Comparison of ENCODE assay signal across 22 mouse cellular contexts in the genomic region with DNA sequence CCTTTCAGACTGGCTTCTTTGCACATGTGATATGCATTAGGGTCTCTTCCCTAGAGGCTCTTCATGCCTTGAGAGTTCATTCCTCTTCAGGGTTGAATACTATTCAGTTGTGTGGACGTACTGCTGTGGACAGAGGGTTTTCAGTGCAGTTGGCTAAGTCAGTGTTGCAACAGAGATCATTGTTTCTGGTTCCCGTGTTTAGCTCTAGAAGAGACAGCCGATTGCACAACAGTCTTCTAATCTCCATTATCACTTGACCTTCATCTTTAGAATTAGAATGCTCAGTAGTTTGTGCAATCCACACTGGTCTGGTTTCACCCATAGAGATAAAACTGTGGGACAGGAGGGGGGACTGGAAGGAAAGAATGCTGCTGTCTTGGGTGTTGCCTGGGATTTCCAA.
DNase-seq lines count a peak whose midpoint lies in the region; ATAC-seq and TF ChIP-seq lines count a peak whose summit lies in the region.
"Had no signal": no experiment of that assay in that cellular context is flagged by ENCODE, and none has a peak within 500 bp of the region (broad histone marks: within the 10 kb centered on the region; RNA-seq: fewer than 3 reads in every experiment).

No protein-coding gene starts in this region.

- H3K4me1 ChIP-seq in lung, adult 2 months (ENCODE audit: control insufficient read depth, insufficient read depth, low read length) = no peaks in the 10 kb centered on the region
- H3K4me1 ChIP-seq: embryonic facial prominence, embryonic 15.5 days; forebrain, embryonic 10.5 days; forebrain, embryonic 15.5 days; heart, embryonic 10.5 days; hindbrain, embryonic 13.5 days had no signal

- DNase-seq in adrenal gland, adult 2 months = peak; percentile 17
- DNase-seq in adrenal gland, adult 8-10 months = no peak
- peak; percentile 23 for DNase-seq in lung, postnatal 25 days (ENCODE audit: low spot score)
- no peak for DNase-seq in lung, adult 2 months
- no peak for DNase-seq in cerebellum, postnatal 14 days
- no peak for DNase-seq in layer of hippocampus, postnatal 10 days (ENCODE audit: low spot score in 2 of 2)
- DNase-seq: adrenal gland, postnatal 25 days; cerebellum, adult 18-20 months; cerebellum, adult 9-11 months; embryo, embryonic 11 days; gastrocnemius, postnatal 36 days; heart, adult 18-20 months; heart, postnatal 10 days; heart, postnatal 4 days had no signal

- no peak for TF ChIP-seq CTCF in lung, adult 2 months (IDR thresholded peaks at IDR 0.05; ENCODE audit: insufficient read depth, low read length)

- no peak overlapping the region for H3K4me3 ChIP-seq in lung, adult 2 months (replicated peaks; ENCODE audit: extremely low read depth, low read depth, low read length)
- H3K4me3 ChIP-seq: embryonic facial prominence, embryonic 15.5 days; erythroblast, embryonic 14.5 days; forebrain, embryonic 10.5 days; forebrain, embryonic 15.5 days; heart, embryonic 10.5 days; hindbrain, embryonic 13.5 days had no signal

- 74% methylated on average over 3 of the region's 3 CpGs for WGBS in lung, adult 2 months

- TF ChIP-seq POLR2A in lung, adult 2 months (IDR thresholded peaks at IDR 0.05; ENCODE audit: borderline replicate concordance, extremely low read depth, low read depth, low read length) = no peak

- ATAC-seq in megakaryocyte progenitor cell, adult 5-6 weeks (replicated peaks; ENCODE audit: poor library complexity) = peak; percentile 74
- ATAC-seq: forebrain, embryonic 15.5 days; hindbrain, postnatal 0 days had no signal

Comparison
In these comparisons a context has a peak if more than half of its experiments do, and no peak if none do; other contexts are left out.
1. DNase-seq: peak in adrenal gland, adult 2 months (single experiment) and lung, postnatal 25 days (single experiment); none in adrenal gland, adult 8-10 months (single experiment), lung, adult 2 months (single experiment), cerebellum, postnatal 14 days (0 of 2) and layer of hippocampus, postnatal 10 days (0 of 2).